Mouse (Mus musculus) yolk sac, embryonic 10.5 days (tissue): ENCODE data around the gene Gm20388.
"Not testable (repeated sequence)": the region's sequence is repeated elsewhere in the genome, so short reads cannot be mapped to it uniquely, and the experiment has no call there.

Experiments
- DNase-seq: peaks from one replicate; pipeline ENCODE4 v3.0.0-alpha.2; 2017; ENCODE audit warnings: low spot score

Gm20388 gene

GRCm38 (mm10) chr8:120337627-120338026 lies 427.0 kb downstream of the Gm20388 start:
- no peak for DNase-seq

GRCm38 (mm10) chr8:120338678-120339077 lies 428.0 kb downstream of the Gm20388 start:
- DNase-seq, result no peak

GRCm38 (mm10) chr8:120339743-120340142 lies 429.1 kb downstream of the Gm20388 start:
- DNase-seq, result no peak

GRCm38 (mm10) chr8:120341124-120341523 lies 430.5 kb downstream of the Gm20388 start:
- DNase-seq, result no peak

GRCm38 (mm10) chr8:120342847-120343548 lies 432.4 kb downstream of the Gm20388 start:
- DNase-seq, result no peak

- no peak for DNase-seq
Observed at GRCm38 (mm10) chr8:120343582-120343981, 432.9 kb downstream of the Gm20388 start.

GRCm38 (mm10) chr8:120344166-120344565 lies 433.5 kb downstream of the Gm20388 start:
- DNase-seq, result no peak

GRCm38 (mm10) chr8:120344583-120344982 lies 433.9 kb downstream of the Gm20388 start:
- no peak for DNase-seq

- DNase-seq, result no peak
Observed at GRCm38 (mm10) chr8:120347734-120348341, 437.2 kb downstream of the Gm20388 start.

GRCm38 (mm10) chr8:120348922-120349321 lies 438.3 kb downstream of the Gm20388 start:
- DNase-seq, result no peak

GRCm38 (mm10) chr8:120351332-120352071 lies 440.9 kb downstream of the Gm20388 start:
- no peak for DNase-seq

- no peak for DNase-seq
Observed at GRCm38 (mm10) chr8:120352096-120352495, 441.5 kb downstream of the Gm20388 start.

- no peak for DNase-seq
Observed at GRCm38 (mm10) chr8:120356067-120356466, 445.4 kb downstream of the Gm20388 start.

GRCm38 (mm10) chr8:120357504-120357903 lies 446.9 kb downstream of the Gm20388 start:
- DNase-seq, result no peak

GRCm38 (mm10) chr8:120361301-120361700 lies 450.7 kb downstream of the Gm20388 start:
- no peak for DNase-seq

- DNase-seq, result no peak
Observed at GRCm38 (mm10) chr8:120363552-120364071, 453.0 kb downstream of the Gm20388 start.

- no peak for DNase-seq
Observed at GRCm38 (mm10) chr8:120364093-120364725, 453.6 kb downstream of the Gm20388 start.

GRCm38 (mm10) chr8:120366840-120367239 lies 456.2 kb downstream of the Gm20388 start:
- DNase-seq, result no peak

GRCm38 (mm10) chr8:120368191-120368590 lies 457.6 kb downstream of the Gm20388 start:
- DNase-seq, result not testable (repeated sequence)

GRCm38 (mm10) chr8:120368814-120369649 lies 458.4 kb downstream of the Gm20388 start:
- DNase-seq, result peak; percentile 74

- no peak for DNase-seq
Observed at GRCm38 (mm10) chr8:120369956-120370355, 459.3 kb downstream of the Gm20388 start.
